Mouse (Mus musculus) G1E (cell line): ENCODE results near the gene Ndufv2.

ENCODE experiments used
- CTCF ChIP-seq: IDR thresholded peaks from 2 replicates; pipeline ENCODE4 v1.5.1; 2012; ENCODE audit warnings: low read depth, low read length, inconsistent platforms, mixed read lengths
- TAL1 ChIP-seq: conservative IDR thresholded peaks from 2 replicates; pipeline ENCODE4 v1.6.1; 2012; ENCODE audit warnings: low read depth, low read length, inconsistent platforms, mixed read lengths

DNA sequence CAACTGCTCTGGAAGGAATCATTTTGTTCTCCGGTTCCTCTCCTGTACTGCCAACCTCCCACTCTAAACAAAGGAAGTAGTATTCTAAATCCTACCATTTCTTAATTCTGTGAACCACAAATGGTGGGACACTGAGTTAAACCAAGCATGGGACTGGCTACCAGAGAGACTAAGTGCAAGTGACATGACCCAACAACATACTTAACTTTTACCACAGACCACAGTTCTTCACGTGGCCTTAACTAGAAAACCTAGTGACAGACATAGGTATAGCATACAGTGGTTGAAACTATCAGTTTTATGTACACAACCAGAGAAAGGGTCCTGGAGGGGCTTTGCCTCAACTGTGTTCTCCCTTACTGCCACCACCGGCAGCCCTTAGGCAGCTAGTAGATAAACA lies 8.7 kb downstream of the Ndufv2 start:
- TF ChIP-seq CTCF: no peak
- TF ChIP-seq TAL1: no peak
